Mouse (Mus musculus): ENCODE measurements around the gene Nop16.

The Nop16 gene

GRCm38 (mm10) chr13:54596107-54596690 is 6.3 kb upstream of the Nop16 start:
- no peak for DNase-seq

GRCm38 (mm10) chr13:54593617-54594016 is 3.7 kb upstream of the Nop16 start:
- no peak for DNase-seq

- no peak for DNase-seq
Observed at GRCm38 (mm10) chr13:54591776-54592356, 2.0 kb upstream of the Nop16 start.

- DNase-seq = no peak
Observed at GRCm38 (mm10) chr13:54589414-54589995, 385 bp downstream of the Nop16 start.

- DNase-seq = no peak
Observed at GRCm38 (mm10) chr13:54585831-54586230, 4.1 kb downstream of the Nop16 start.

GRCm38 (mm10) chr13:54582860-54583259 is 7.0 kb downstream of the Nop16 start:
- no peak for DNase-seq

GRCm38 (mm10) chr13:54582126-54582525 is 7.8 kb downstream of the Nop16 start:
- DNase-seq = no peak

GRCm38 (mm10) chr13:54581385-54581784 is 8.5 kb downstream of the Nop16 start:
- DNase-seq = no peak

- no peak for DNase-seq
Observed at GRCm38 (mm10) chr13:54577652-54578507, 12.0 kb downstream of the Nop16 start.

GRCm38 (mm10) chr13:54575489-54575888 is 14.4 kb downstream of the Nop16 start:
- DNase-seq = no peak

- peak; percentile 79 for DNase-seq
Observed at GRCm38 (mm10) chr13:54574854-54575481, 14.9 kb downstream of the Nop16 start, which contains the start of gene Arl10. Gene Arl10, plus strand, starts transcription at chr13:54575015.

- DNase-seq = no peak
Observed at GRCm38 (mm10) chr13:54572621-54573020, 17.3 kb downstream of the Nop16 start.

- DNase-seq = no peak
Observed at GRCm38 (mm10) chr13:54571637-54572036, 18.3 kb downstream of the Nop16 start.

GRCm38 (mm10) chr13:54570736-54571135 is 19.2 kb downstream of the Nop16 start:
- DNase-seq = no peak

- no peak for DNase-seq
Observed at GRCm38 (mm10) chr13:54569282-54569681, 20.6 kb downstream of the Nop16 start.

GRCm38 (mm10) chr13:54568380-54568779 is 21.5 kb downstream of the Nop16 start:
- no peak for DNase-seq

- peak; percentile 43 for DNase-seq
Observed at GRCm38 (mm10) chr13:54565594-54566345, 24.1 kb downstream of the Nop16 start.

- peak; percentile 95 for DNase-seq
Observed at GRCm38 (mm10) chr13:54565201-54565581, 24.7 kb downstream of the Nop16 start, which contains the start of gene 4833439L19Rik. Gene 4833439L19Rik, minus strand, starts transcription at chr13:54565435.

GRCm38 (mm10) chr13:54564232-54565200 is 25.4 kb downstream of the Nop16 start:
- no peak for DNase-seq

- DNase-seq = no peak
Observed at GRCm38 (mm10) chr13:54562562-54562961, 27.3 kb downstream of the Nop16 start.

GRCm38 (mm10) chr13:54560608-54561007 is 29.3 kb downstream of the Nop16 start:
- peak; percentile 65 for DNase-seq

Data from right cerebral cortex, adult 18-20 months (tissue).